Mouse (Mus musculus) urinary bladder, postnatal 4 days (tissue): Measurements from ENCODE around the gene Ovca2.
"Not testable (repeated sequence)": the region's sequence is repeated elsewhere in the genome, so short reads cannot be mapped to it uniquely, and the experiment has no call there.

Source experiments
- DNase-seq, 2 experiments: peaks; one replicate each; pipeline ENCODE4 v3.0.0; 2021 to 2022; ENCODE audit warnings: low spot score in 2 of 2

The Ovca2 gene

GRCm38 (mm10) chr11:75194850-75195461 lies 16.3 kb upstream of the Ovca2 start:
- DNase-seq, result no peak

DNA sequence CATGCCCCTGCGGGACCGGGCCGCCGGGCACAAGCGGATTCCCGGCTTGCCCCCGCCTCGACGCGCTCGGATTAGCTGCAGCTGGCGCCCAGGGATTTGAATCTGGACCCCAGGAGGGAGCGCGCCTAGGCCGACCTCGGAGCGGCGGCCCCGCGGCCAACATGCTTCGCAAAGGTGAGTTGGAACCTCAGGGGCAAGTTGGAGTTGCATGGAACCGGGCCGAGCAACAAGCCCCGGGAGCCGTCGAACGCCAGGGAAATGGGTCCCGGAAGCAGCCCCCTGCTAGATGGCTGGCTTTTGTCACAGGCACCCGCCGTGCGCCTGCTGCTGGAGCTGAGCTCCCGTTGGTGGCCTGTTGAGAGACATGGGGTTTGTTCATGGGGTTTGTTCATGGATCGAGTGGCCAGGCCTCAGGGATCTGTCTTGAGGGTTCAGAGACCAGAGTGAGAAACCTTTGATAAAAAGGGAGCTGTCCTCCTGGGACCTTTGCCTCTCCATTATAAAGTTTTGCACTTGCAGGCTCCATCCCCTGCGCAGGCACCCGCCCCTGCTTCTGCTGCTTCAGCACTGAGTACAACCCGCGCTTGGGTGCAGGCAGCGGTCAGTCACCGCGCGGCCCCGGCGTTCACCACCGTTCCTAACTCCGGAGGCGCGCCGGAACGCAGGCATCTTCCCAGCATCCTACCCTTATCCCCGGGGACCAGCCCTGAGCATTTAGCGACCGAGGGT lies 15.7 kb upstream of the Ovca2 start:
- no peak for DNase-seq

DNA sequence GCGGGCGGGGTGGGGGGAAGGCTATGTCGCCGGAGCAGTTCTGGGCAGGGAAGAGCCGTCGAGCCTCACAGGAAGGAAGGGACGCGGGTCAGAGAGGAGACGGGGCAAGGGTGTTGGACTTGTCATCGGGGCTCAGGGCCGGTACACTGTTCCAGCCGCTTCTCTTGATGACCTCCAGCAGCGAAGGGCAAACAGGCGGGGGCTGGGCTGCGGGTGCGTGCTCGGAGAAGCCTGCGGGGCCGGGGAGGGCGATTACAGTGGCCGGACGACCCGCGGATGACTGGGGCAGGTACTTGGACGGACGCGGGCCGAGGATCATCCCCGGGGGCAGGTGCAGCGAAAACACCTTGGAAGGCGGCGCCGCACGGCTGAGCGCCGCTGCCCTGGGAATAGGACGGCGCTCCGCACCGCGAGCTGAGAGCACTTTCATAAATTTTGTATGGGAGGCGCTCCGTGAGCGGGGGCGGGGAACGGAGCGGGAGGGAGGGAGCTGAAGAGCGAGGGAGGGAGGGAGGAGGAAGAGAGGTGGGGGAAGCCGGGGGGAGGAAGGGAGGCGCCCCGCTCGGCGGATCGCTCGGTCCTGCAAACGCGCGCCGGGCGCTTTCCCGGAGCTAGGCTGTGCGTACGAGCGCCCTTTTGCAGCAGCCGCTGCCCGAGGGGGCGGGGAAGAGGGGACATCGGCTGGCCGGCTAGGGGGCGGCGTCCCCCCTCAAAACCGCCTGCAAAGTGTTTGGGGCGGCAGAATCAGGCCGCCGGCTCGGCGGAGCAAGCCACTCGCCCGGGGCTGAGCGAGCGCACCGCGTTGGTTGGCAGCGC lies 14.8 kb upstream of the Ovca2 start, which contains the start of gene Rtn4rl1:
Gene Rtn4rl1 (plus strand): TSS at position 528 of the 816 bp plus-strand sequence.
- DNase-seq, result peak; percentile 68 to 73

GRCm38 (mm10) chr11:75192336-75193214 lies 13.9 kb upstream of the Ovca2 start:
- peak; percentile 81 to 85 for DNase-seq

GRCm38 (mm10) chr11:75191841-75192240 lies 13.2 kb upstream of the Ovca2 start:
- DNase-seq, result no peak

GRCm38 (mm10) chr11:75190905-75191441 lies 12.3 kb upstream of the Ovca2 start, which contains the start of gene Dph1:
Gene Dph1 (minus strand): TSS chr11:75191241.
- DNase-seq, result no peak

- DNase-seq, result peak; percentile 78 to 81
These were observed 11.7 kb upstream of the Ovca2 start for GRCm38 (mm10) chr11:75190371-75190724.

DNA sequence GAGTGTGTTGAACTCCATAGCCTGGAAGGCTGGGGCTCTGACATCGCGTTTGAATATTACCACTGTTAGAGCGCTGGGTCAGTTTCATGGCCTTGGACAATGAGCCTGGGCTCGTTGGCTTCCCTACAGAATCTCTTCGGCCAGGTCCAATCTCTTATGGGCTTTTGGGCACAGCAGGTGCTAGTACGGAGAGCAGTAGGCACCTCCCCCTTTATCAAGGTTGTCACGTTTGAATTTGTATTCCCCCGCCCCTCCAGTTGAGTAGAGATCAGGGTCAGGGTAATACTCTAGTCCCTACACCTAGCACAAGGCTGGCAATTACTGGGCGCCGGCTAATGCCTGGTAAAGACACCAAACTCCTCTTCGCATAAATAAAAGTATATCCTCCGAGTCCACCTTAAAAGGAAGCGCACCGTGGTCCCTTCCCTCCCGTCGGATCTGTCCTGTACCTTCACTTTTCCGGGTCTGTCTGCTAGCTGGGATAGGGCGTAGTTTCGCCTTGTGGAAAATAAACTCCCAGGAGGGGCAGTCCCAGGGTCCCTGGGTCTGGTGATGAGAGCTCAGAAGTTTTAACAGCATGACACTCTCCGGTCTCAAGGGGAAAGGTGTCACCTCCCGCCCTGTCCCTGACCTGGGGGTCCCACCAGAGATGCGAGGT lies 11.2 kb upstream of the Ovca2 start:
- no peak for DNase-seq

DNA sequence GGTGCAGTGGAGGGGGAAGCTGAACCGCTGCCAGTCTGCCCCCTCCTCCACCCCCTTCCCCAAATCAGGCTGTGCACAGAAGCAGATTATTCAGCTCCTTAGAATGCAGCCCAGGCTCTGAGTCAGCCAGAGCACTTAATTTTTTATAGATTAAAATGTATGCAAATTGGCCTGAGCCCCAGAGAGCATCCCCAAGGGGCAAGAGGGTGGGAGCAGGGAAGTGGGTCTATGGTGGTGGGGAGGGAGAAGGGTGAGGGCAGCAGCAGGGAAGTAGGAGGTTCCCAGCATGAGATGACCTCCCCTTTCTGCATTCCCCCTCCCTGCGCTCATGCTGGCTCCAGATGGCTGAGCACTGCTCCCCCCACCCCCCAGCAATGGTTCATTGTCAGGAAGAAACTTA lies 6.4 kb upstream of the Ovca2 start:
- no peak for DNase-seq

- no peak for DNase-seq
These were observed 5.9 kb upstream of the Ovca2 start for GRCm38 (mm10) chr11:75184573-75184972.

- no peak for DNase-seq
These were observed 5.4 kb upstream of the Ovca2 start for GRCm38 (mm10) chr11:75183917-75184570.

- no peak for DNase-seq
These were observed 624 bp downstream of the Ovca2 start for GRCm38 (mm10) chr11:75178011-75178410.

GRCm38 (mm10) chr11:75174574-75174973 lies 4.1 kb downstream of the Ovca2 start:
- DNase-seq, result not testable (repeated sequence)

DNA sequence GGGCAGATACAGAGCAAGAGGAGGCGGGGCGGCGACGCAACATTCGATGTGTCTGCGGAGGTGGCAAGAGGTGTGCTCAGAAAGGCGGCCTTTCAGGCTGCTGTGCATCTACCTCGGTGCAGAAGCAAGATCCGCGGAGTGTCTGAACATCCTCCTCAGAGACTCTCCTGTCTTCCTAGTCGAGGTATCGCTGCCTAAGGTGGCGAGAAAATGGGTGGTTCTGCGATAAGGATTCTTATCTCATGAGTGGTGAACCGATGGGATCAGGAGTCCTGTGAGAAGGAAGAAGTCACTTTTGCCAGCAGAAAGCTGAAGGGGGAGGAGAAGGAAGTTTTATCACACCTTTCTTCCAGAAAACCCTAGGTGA lies 4.9 kb downstream of the Ovca2 start:
- no peak for DNase-seq

DNA sequence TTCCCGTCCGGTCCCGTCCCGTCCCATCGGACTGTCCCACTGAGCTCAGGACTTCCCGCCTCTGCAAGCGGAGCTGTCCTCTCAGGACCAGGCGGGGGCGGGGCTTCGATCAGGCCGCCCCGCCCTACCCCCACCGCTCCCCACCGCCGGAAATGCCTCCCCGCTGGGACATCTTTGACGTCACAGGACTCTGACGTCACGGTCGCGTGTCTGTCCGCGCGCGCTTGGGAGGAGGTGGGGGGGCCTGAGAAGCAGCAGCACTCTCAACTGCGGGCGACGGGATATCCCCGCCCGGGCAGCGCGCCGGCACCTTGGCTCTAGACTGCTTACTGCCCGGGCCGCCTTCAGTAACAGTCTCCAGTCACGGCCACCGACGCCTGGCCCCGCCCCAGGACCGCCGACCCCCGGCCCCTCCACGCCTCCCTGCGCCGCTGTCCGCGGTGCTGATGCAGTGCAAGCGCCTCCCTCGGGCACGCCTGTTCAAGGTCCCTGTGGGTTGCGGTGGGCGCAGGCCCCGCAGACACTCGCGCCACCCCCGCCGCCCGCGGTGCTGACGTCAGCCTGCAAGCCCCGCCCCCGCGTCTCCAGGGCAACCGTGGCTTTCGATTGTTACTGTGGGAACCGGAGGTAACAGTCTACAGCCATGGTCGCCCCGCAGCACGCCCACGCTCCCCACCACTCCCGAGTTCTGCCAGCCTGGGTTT lies 5.4 kb downstream of the Ovca2 start:
- peak; percentile 78 to 81 for DNase-seq

- no peak for DNase-seq
These were observed 6.2 kb downstream of the Ovca2 start for GRCm38 (mm10) chr11:75172151-75173094.

GRCm38 (mm10) chr11:75171186-75171865 lies 7.3 kb downstream of the Ovca2 start:
- no peak for DNase-seq
